Mouse (Mus musculus): Measurements from ENCODE around the gene Plekhj1. TPM values are rescaled to one million over a fixed set of nuclear protein-coding genes. Genes with fewer than 3 reads are reported as not detected.
"Not testable (repeated sequence)": the region's sequence is repeated elsewhere in the genome, so short reads cannot be mapped to it uniquely, and the experiment has no call there.

Plekhj1 gene
- 10 to 100 TPM; 63.6 to 71.6 TPM for total RNA-seq (2021)

GRCm38 (mm10) chr10:80798150-80799006, at the start of gene Plekhj1, which contains the start of gene Sf3a2:
TSS of gene Plekhj1 (minus strand) at chr10:80798626.
TSS of gene Sf3a2 (plus strand) at chr10:80798198.
- peak; percentile 98 for DNase-seq (ENCODE audit: extremely low spot score in 1 of 2, low spot score in 1 of 2)

GRCm38 (mm10) chr10:80845732-80846131, 47.3 kb upstream of the Plekhj1 start:
- no peak for DNase-seq (ENCODE audit: extremely low spot score in 1 of 2, low spot score in 1 of 2)

- DNase-seq (ENCODE audit: extremely low spot score in 1 of 2, low spot score in 1 of 2): no peak
Measured at GRCm38 (mm10) chr10:80845055-80845693, 46.7 kb upstream of the Plekhj1 start.

GRCm38 (mm10) chr10:80843931-80844547, 45.6 kb upstream of the Plekhj1 start, which contains the start of gene Lingo3:
TSS of gene Lingo3 (minus strand) at chr10:80844039.
- DNase-seq (ENCODE audit: extremely low spot score in 1 of 2, low spot score in 1 of 2): peak; percentile 51 to 52

- DNase-seq (ENCODE audit: extremely low spot score in 1 of 2, low spot score in 1 of 2): no peak
Measured at GRCm38 (mm10) chr10:80843087-80843930, 44.9 kb upstream of the Plekhj1 start.

GRCm38 (mm10) chr10:80842334-80842733, 43.9 kb upstream of the Plekhj1 start:
- peak in 1 of 2 experiments; percentile 39 for DNase-seq (ENCODE audit: extremely low spot score in 1 of 2, low spot score in 1 of 2)

- DNase-seq (ENCODE audit: extremely low spot score in 1 of 2, low spot score in 1 of 2): no peak
Measured at GRCm38 (mm10) chr10:80841685-80842084, 43.3 kb upstream of the Plekhj1 start.

GRCm38 (mm10) chr10:80839848-80840247, 41.4 kb upstream of the Plekhj1 start:
- DNase-seq (ENCODE audit: extremely low spot score in 1 of 2, low spot score in 1 of 2): no peak

- DNase-seq (ENCODE audit: extremely low spot score in 1 of 2, low spot score in 1 of 2): no peak
Measured at GRCm38 (mm10) chr10:80838346-80838912, 40.0 kb upstream of the Plekhj1 start.

GRCm38 (mm10) chr10:80837827-80838226, 39.4 kb upstream of the Plekhj1 start:
- no peak for DNase-seq (ENCODE audit: extremely low spot score in 1 of 2, low spot score in 1 of 2)

GRCm38 (mm10) chr10:80836949-80837379, 38.5 kb upstream of the Plekhj1 start:
- DNase-seq (ENCODE audit: extremely low spot score in 1 of 2, low spot score in 1 of 2): no peak

GRCm38 (mm10) chr10:80835617-80836016, 37.2 kb upstream of the Plekhj1 start:
- DNase-seq (ENCODE audit: extremely low spot score in 1 of 2, low spot score in 1 of 2): no peak

GRCm38 (mm10) chr10:80832818-80833217, 34.4 kb upstream of the Plekhj1 start:
- no peak for DNase-seq (ENCODE audit: extremely low spot score in 1 of 2, low spot score in 1 of 2)

GRCm38 (mm10) chr10:80831136-80831535, 32.7 kb upstream of the Plekhj1 start:
- no peak for DNase-seq (ENCODE audit: extremely low spot score in 1 of 2, low spot score in 1 of 2)

- no peak for DNase-seq (ENCODE audit: extremely low spot score in 1 of 2, low spot score in 1 of 2)
Measured at GRCm38 (mm10) chr10:80829359-80830278, 31.2 kb upstream of the Plekhj1 start.

GRCm38 (mm10) chr10:80828587-80828986, 30.2 kb upstream of the Plekhj1 start:
- DNase-seq (ENCODE audit: extremely low spot score in 1 of 2, low spot score in 1 of 2): not testable (repeated sequence)

GRCm38 (mm10) chr10:80827870-80828420, 29.5 kb upstream of the Plekhj1 start:
- DNase-seq (ENCODE audit: extremely low spot score in 1 of 2, low spot score in 1 of 2): no peak

Data from layer of hippocampus, postnatal 25 days (tissue).